Mouse (Mus musculus) C2C12 (cell line): ENCODE results near the gene Timm13. TPM values are rescaled to one million over a fixed set of nuclear protein-coding genes. Genes with fewer than 3 reads are reported as not detected.

Source experiments
- H3K27me3 ChIP-seq: one replicate; pipeline ENCODE4 v1.6.1; 2011; ENCODE audit not compliant: control insufficient read depth, insufficient read depth, insufficient read length
- H3K36me3 ChIP-seq: one replicate; pipeline ENCODE4 v1.6.1; 2011; ENCODE audit not compliant: control insufficient read depth, insufficient read depth
- H3K4me3 ChIP-seq: one replicate; pipeline ENCODE4 v1.5.1; 2011; ENCODE audit warnings: mild to moderate bottlenecking, control low read depth; ENCODE audit not compliant: poor library complexity, insufficient read depth, severe bottlenecking
- H3K79me2 ChIP-seq: one replicate; pipeline ENCODE4 v1.6.1; 2011; ENCODE audit not compliant: control insufficient read depth, insufficient read depth
- H3K79me3 ChIP-seq: one replicate; pipeline ENCODE4 v1.6.1; 2011; ENCODE audit warnings: low read depth, control low read depth
- H3ac ChIP-seq: one replicate; pipeline ENCODE3; 2011; ENCODE audit warnings: low read depth; ENCODE audit not compliant: control insufficient read depth, insufficient read length
- CEBPB ChIP-seq: IDR thresholded peaks from one replicate; pipeline ENCODE4 v1.6.1; 2011; ENCODE audit warnings: low read depth, mild to moderate bottlenecking, control low read depth, moderate library complexity
- CTCF ChIP-seq: IDR thresholded peaks from one replicate; pipeline ENCODE4 v1.5.1; 2011; ENCODE audit not compliant: control insufficient read depth, insufficient read depth, insufficient read length
- FOSL1 ChIP-seq: IDR thresholded peaks from one replicate; pipeline ENCODE4 v1.8.0; 2011; ENCODE audit warnings: mild to moderate bottlenecking, low read length; ENCODE audit not compliant: poor library complexity, insufficient read depth, severe bottlenecking
- MAX ChIP-seq: IDR thresholded peaks from one replicate; pipeline ENCODE4 v1.6.1; 2011; ENCODE audit warnings: mild to moderate bottlenecking, control low read depth
- MYOD1 ChIP-seq: IDR thresholded peaks from one replicate; pipeline ENCODE4 v1.6.1; 2011; ENCODE audit warnings: low read depth; ENCODE audit not compliant: control insufficient read depth, insufficient read length
- MYOG ChIP-seq: IDR thresholded peaks from one replicate; pipeline ENCODE4 v1.6.1; 2011; ENCODE audit not compliant: control insufficient read depth, insufficient read length; ENCODE audit errors: extremely low read depth
- USF1 ChIP-seq: IDR thresholded peaks from one replicate; pipeline ENCODE4 v1.6.1; 2011; ENCODE audit warnings: low read depth, mild to moderate bottlenecking, control low read depth, moderate library complexity
- polyA plus RNA-seq: library from polyadenylated mRNA; unstranded; fragments of >200 nt; fragmentation: generic; extraction: Trizol; gene quantifications from one replicate; pipeline ENCODE4 v1.2.1, GENCODE M21; 2012; ENCODE audit warnings: missing spikeins

Gene Timm13
- polyA plus RNA-seq, 1 experiment: 263 TPM

DNA sequence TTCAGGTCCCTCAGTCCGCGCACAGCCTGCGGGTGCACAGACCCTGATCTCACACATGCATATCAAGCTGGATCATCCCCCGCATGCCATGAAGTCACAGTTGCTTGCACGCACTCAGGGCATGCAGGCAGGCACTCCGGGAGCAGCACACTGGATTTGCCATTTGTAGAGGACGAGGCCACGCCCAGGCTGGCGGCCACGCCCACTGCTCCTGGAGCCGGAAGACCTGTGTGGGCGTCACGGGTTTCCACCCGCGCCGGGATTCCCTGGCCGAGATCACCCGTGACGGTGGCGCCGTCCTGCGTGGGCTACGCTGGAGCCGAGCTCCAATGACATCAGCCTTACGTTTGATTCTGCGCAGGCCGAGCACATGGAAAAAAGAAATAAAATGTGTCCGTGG, 38.9 kb upstream of the Timm13 start:
- Histone ChIP-seq H3ac (peak overlapping the region; percentile 1), H3K79me2 (no peaks in the 10 kb centered on the region), H3K79me3 (no peaks in the 10 kb centered on the region), H3K4me3 (peak overlapping the region; percentile 0), H3K36me3 (no peaks in the 10 kb centered on the region), H3K27me3 (no peaks in the 10 kb centered on the region)
- TF ChIP-seq MAX: peak; percentile 53
- TF ChIP-seq CEBPB: no peak

- TF ChIP-seq MYOG (no peak), FOSL1 (no peak), MAX (no peak), USF1 (no peak), MYOD1 (no peak), CTCF (no peak), CEBPB (no peak)
- no peaks in the 10 kb centered on the region for H3K79me2 ChIP-seq
- no peaks in the 10 kb centered on the region for H3K79me3 ChIP-seq
- H3K4me3 ChIP-seq: peak overlapping the region; percentile 0
- peak overlapping the region; percentile 32 for H3ac ChIP-seq
- H3K36me3 ChIP-seq: no peaks in the 10 kb centered on the region
- H3K27me3 ChIP-seq: no peaks in the 10 kb centered on the region
Measured at GRCm38 (mm10) chr10:80938831-80939550, 38.2 kb upstream of the Timm13 start.

- Histone ChIP-seq H3K27me3 (no peaks in the 10 kb centered on the region), H3ac (no peak overlapping the region), H3K4me3 (no peak overlapping the region), H3K36me3 (no peaks in the 10 kb centered on the region), H3K79me3 (no peaks in the 10 kb centered on the region), H3K79me2 (no peaks in the 10 kb centered on the region)
- peak; percentile 78 for TF ChIP-seq MYOD1
- no peak for TF ChIP-seq CEBPB
Measured at GRCm38 (mm10) chr10:80937646-80938045, 36.9 kb upstream of the Timm13 start.

GRCm38 (mm10) chr10:80936810-80937164, 36.0 kb upstream of the Timm13 start:
- Histone ChIP-seq H3K36me3 (peaks cover under 1% of the 10 kb centered on the region), H3K79me3 (no peaks in the 10 kb centered on the region), H3ac (no peak overlapping the region), H3K27me3 (no peaks in the 10 kb centered on the region), H3K79me2 (no peaks in the 10 kb centered on the region), H3K4me3 (no peak overlapping the region)
- TF ChIP-seq CEBPB: no peak
- no peak for TF ChIP-seq MAX
- TF ChIP-seq CTCF: no peak
- TF ChIP-seq FOSL1: no peak
- TF ChIP-seq MYOG: no peak
- no peak for TF ChIP-seq MYOD1
- no peak for TF ChIP-seq USF1

DNA sequence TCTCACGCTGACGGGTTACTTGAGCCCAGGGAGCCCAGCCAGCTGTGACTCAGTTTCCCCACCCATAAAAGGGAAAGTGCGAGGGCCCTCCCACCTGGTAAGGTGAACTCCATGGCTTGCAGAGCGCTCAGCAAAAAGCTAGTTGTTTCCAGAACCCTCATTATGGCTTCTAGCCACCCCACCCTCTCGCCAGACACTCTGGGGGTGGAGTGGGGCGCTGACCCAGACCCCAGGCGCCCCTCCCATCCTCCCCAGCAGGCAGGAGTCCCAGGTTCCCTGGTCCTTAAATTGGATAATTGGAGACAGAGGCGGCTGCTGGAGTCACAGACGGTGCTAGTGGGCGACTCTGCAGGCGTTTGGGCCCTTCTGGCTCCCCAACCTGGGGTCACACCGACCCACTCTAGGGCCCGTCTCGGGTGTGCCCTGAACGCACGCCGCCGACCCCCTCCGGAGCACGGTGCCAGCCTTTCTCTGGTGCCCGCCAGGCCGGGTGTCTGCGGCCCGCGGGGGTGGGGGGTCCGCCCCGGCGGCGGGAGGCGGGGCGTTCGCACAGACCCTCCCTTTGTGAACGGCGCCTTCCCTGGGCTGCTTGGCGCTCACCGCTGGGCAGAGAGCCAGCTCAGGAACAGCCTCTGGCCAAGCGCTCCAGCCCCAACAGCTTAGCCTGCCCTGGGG, 35.5 kb upstream of the Timm13 start:
- Histone ChIP-seq H3K79me3 (no peaks in the 10 kb centered on the region), H3K4me3 (no peak overlapping the region), H3K79me2 (peaks cover 4% of the 10 kb centered on the region), H3K36me3 (peaks cover 6% of the 10 kb centered on the region), H3ac (no peak overlapping the region), H3K27me3 (no peaks in the 10 kb centered on the region)
- TF ChIP-seq MAX: no peak
- no peak for TF ChIP-seq FOSL1
- no peak for TF ChIP-seq CEBPB
- TF ChIP-seq MYOG: no peak
- no peak for TF ChIP-seq USF1
- TF ChIP-seq MYOD1: no peak
- no peak for TF ChIP-seq CTCF

DNA sequence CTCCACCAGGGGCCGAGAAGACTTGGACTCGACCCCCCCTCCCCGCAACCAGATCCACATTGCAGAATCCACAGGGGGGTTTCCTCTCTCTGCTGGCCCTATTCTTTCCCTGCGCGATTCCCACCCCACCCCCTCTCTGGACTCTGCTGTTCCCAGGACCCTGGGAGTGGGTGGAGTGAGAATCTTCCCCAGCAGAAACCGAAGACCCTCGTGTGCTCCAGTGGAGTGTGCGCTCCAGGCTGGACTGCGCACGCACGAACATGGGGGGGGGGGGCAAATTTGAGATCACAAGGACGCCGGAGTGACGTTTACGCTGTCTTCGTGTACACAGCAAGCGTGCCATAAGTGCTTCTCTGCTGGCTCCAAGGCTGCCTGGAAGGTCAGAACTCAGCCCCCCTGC, 34.9 kb upstream of the Timm13 start:
- H3K79me2 ChIP-seq: peaks cover 10% of the 10 kb centered on the region
- H3K4me3 ChIP-seq: no peak overlapping the region
- peaks cover 3% of the 10 kb centered on the region for H3K79me3 ChIP-seq
- peaks cover 6% of the 10 kb centered on the region for H3K36me3 ChIP-seq
- no peak overlapping the region for H3ac ChIP-seq
- no peaks in the 10 kb centered on the region for H3K27me3 ChIP-seq
- no peak for TF ChIP-seq FOSL1
- TF ChIP-seq MYOD1: no peak
- TF ChIP-seq MYOG: no peak
- no peak for TF ChIP-seq MAX
- no peak for TF ChIP-seq CEBPB
- no peak for TF ChIP-seq CTCF
- TF ChIP-seq USF1: no peak
